Comparison of ENCODE assay signal across 8 mouse cellular contexts in genomic region chr2:63503939-63504338, GRCm38 (mm10).
DNase-seq lines count a peak whose midpoint lies in the region; ATAC-seq lines count a peak whose summit lies in the region.

No protein-coding gene starts in this region.

- no peak for ATAC-seq in megakaryocyte-erythroid progenitor cell, adult 5-6 weeks (replicated peaks; ENCODE audit: low FRiP score, low TSS enrichment, poor library complexity, severe bottlenecking)

- DNase-seq in cerebellum, postnatal 14 days, result peak; percentile 29 to 52
- no peak for DNase-seq in cerebellum, adult 11-12 months
- DNase-seq in left cerebral cortex, adult 18-20 months (ENCODE audit: low spot score in 2 of 2), result peak; percentile 6 to 32
- DNase-seq in left cerebral cortex, adult 9 months (ENCODE audit: low spot score in 2 of 2), result no peak
- peak; percentile 23 for DNase-seq in ZHBTc4 (ENCODE audit: low read depth, low spot score)
- DNase-seq in lung, postnatal 10 days, result peak; percentile 5
- no peak for DNase-seq in spleen, postnatal 14 days (ENCODE audit: low spot score in 2 of 2)

Comparison
In these comparisons a context has a peak if more than half of its experiments do, and no peak if none do; other contexts are left out.
1. DNase-seq: peak in cerebellum, postnatal 14 days (2 of 2), left cerebral cortex, adult 18-20 months (2 of 2), ZHBTc4 (single experiment) and lung, postnatal 10 days (single experiment); none in cerebellum, adult 11-12 months (single experiment), left cerebral cortex, adult 9 months (0 of 2) and spleen, postnatal 14 days (0 of 2).